Mouse (Mus musculus): ENCODE data around the gene Npm1. TPM values are rescaled to one million over a fixed set of nuclear protein-coding genes. Genes with fewer than 3 reads are reported as not detected.
A peak's percentile ranks its signal among the peaks of the same experiment; 100 is the strongest.

Npm1 gene
- polyA plus RNA-seq, 1 experiment from 2014 or later: 999 TPM

GRCm38 (mm10) chr11:33181804-33182203 lies 18.8 kb upstream of the Npm1 start:
- Histone ChIP-seq H3K4me2 (replicated peaks; ENCODE audit: low read depth, low read length) (no peak overlapping the region), H3K27me3 (ENCODE audit: insufficient read depth, low read length) (peaks cover 35% of the 10 kb centered on the region), H3K36me3 (ENCODE audit: insufficient read depth, low read length) (no peaks in the 10 kb centered on the region), H3K4me3 (ENCODE audit: low read length) (no peak overlapping the region), H3K27ac (ENCODE audit: low read length) (no peak overlapping the region), H3K9me3 (ENCODE audit: low read length) (no peaks in the 10 kb centered on the region), H3K9ac (replicated peaks; ENCODE audit: low read length) (no peak overlapping the region), H3K4me1 (ENCODE audit: insufficient read depth, low read length) (peaks cover 13% of the 10 kb centered on the region)
- no peak for ATAC-seq (ENCODE audit: low FRiP score, low TSS enrichment)
- 89% methylated on average over 3 of the region's 3 CpGs for WGBS

GRCm38 (mm10) chr11:33180701-33181116 lies 17.7 kb upstream of the Npm1 start:
- Histone ChIP-seq H3K9me3 (ENCODE audit: low read length) (no peaks in the 10 kb centered on the region), H3K36me3 (ENCODE audit: insufficient read depth, low read length) (no peaks in the 10 kb centered on the region), H3K4me2 (replicated peaks; ENCODE audit: low read depth, low read length) (peak overlapping the region; percentile 56), H3K4me3 (ENCODE audit: low read length) (peak overlapping the region; percentile 33), H3K4me1 (ENCODE audit: insufficient read depth, low read length) (peaks cover 13% of the 10 kb centered on the region), H3K9ac (replicated peaks; ENCODE audit: low read length) (no peak overlapping the region; the same call in 1 of the 2 replicates), H3K27ac (ENCODE audit: low read length) (no peak overlapping the region), H3K27me3 (ENCODE audit: insufficient read depth, low read length) (peaks cover 39% of the 10 kb centered on the region)
- WGBS: 3% methylated on average over 18 of the region's 18 CpGs
- peak; percentile 78 for ATAC-seq (ENCODE audit: low FRiP score, low TSS enrichment)

GRCm38 (mm10) chr11:33179802-33180201 lies 16.8 kb upstream of the Npm1 start:
- WGBS: 83% methylated on average over 1 of the region's 1 CpGs
- H3K27ac ChIP-seq (ENCODE audit: low read length): no peak overlapping the region
- peaks cover 13% of the 10 kb centered on the region for H3K4me1 ChIP-seq (ENCODE audit: insufficient read depth, low read length)
- H3K27me3 ChIP-seq (ENCODE audit: insufficient read depth, low read length): peaks cover 39% of the 10 kb centered on the region
- H3K4me2 ChIP-seq (replicated peaks; ENCODE audit: low read depth, low read length): no peak overlapping the region
- no peak overlapping the region for H3K9ac ChIP-seq (replicated peaks; ENCODE audit: low read length)
- H3K9me3 ChIP-seq (ENCODE audit: low read length): no peaks in the 10 kb centered on the region
- no peak overlapping the region for H3K4me3 ChIP-seq (ENCODE audit: low read length)
- no peaks in the 10 kb centered on the region for H3K36me3 ChIP-seq (ENCODE audit: insufficient read depth, low read length)
- no peak for ATAC-seq (ENCODE audit: low FRiP score, low TSS enrichment)

- Histone ChIP-seq H3K9ac (replicated peaks; ENCODE audit: low read length) (no peak overlapping the region), H3K27me3 (ENCODE audit: insufficient read depth, low read length) (peaks cover 43% of the 10 kb centered on the region), H3K9me3 (ENCODE audit: low read length) (no peaks in the 10 kb centered on the region), H3K4me3 (ENCODE audit: low read length) (no peak overlapping the region), H3K27ac (ENCODE audit: low read length) (no peak overlapping the region), H3K36me3 (ENCODE audit: insufficient read depth, low read length) (no peaks in the 10 kb centered on the region), H3K4me1 (ENCODE audit: insufficient read depth, low read length) (peaks cover 13% of the 10 kb centered on the region), H3K4me2 (replicated peaks; ENCODE audit: low read depth, low read length) (no peak overlapping the region)
- 34% methylated on average over 20 of the region's 20 CpGs for whole genome bisulfite sequencing
- ATAC-seq (ENCODE audit: low FRiP score, low TSS enrichment): no peak
Observed at GRCm38 (mm10) chr11:33176525-33177245, 13.7 kb upstream of the Npm1 start.

GRCm38 (mm10) chr11:33175768-33176167 lies 12.8 kb upstream of the Npm1 start:
- no peak overlapping the region for H3K4me3 ChIP-seq (ENCODE audit: low read length)
- 80% methylated on average over 2 of the region's 3 CpGs for WGBS

GRCm38 (mm10) chr11:33170489-33170888 lies 7.5 kb upstream of the Npm1 start:
- Histone ChIP-seq H3K36me3 (ENCODE audit: insufficient read depth, low read length) (no peaks in the 10 kb centered on the region), H3K4me1 (ENCODE audit: insufficient read depth, low read length) (no peaks in the 10 kb centered on the region), H3K27ac (ENCODE audit: low read length) (no peak overlapping the region), H3K4me2 (replicated peaks; ENCODE audit: low read depth, low read length) (no peak overlapping the region), H3K9me3 (ENCODE audit: low read length) (no peaks in the 10 kb centered on the region), H3K9ac (replicated peaks; ENCODE audit: low read length) (no peak overlapping the region), H3K27me3 (ENCODE audit: insufficient read depth, low read length) (peaks cover 18% of the 10 kb centered on the region; the same call in 1 of the 2 replicates), H3K4me3 (ENCODE audit: low read length) (no peak overlapping the region)
- WGBS: 12% methylated on average over 9 of the region's 9 CpGs
- no peak for ATAC-seq (ENCODE audit: low FRiP score, low TSS enrichment)

More at GRCm38 (mm10) chr11:33175768-33176167, 12.8 kb upstream of the Npm1 start:
- Histone ChIP-seq H3K27me3 (ENCODE audit: insufficient read depth, low read length) (peaks cover 44% of the 10 kb centered on the region), H3K4me2 (replicated peaks; ENCODE audit: low read depth, low read length) (no peak overlapping the region), H3K9me3 (ENCODE audit: low read length) (no peaks in the 10 kb centered on the region), H3K27ac (ENCODE audit: low read length) (no peak overlapping the region), H3K36me3 (ENCODE audit: insufficient read depth, low read length) (no peaks in the 10 kb centered on the region), H3K9ac (replicated peaks; ENCODE audit: low read length) (no peak overlapping the region), H3K4me1 (ENCODE audit: insufficient read depth, low read length) (peaks cover 6% of the 10 kb centered on the region)
- no peak for ATAC-seq (ENCODE audit: low FRiP score, low TSS enrichment)

GRCm38 (mm10) chr11:33162211-33162997 lies 602 bp downstream of the Npm1 start:
- Histone ChIP-seq H3K9ac (replicated peaks; ENCODE audit: low read length) (peak overlapping the region; percentile 99), H3K4me1 (ENCODE audit: insufficient read depth, low read length) (peaks cover 15% of the 10 kb centered on the region; the same call in 1 of the 2 replicates), H3K4me3 (ENCODE audit: low read length) (peak overlapping the region; percentile 100), H3K9me3 (ENCODE audit: low read length) (no peaks in the 10 kb centered on the region), H3K4me2 (replicated peaks; ENCODE audit: low read depth, low read length) (peak overlapping the region; percentile 65), H3K27me3 (ENCODE audit: insufficient read depth, low read length) (no peaks in the 10 kb centered on the region), H3K36me3 (ENCODE audit: insufficient read depth, low read length) (peaks cover 28% of the 10 kb centered on the region), H3K27ac (ENCODE audit: low read length) (peak overlapping the region; percentile 89)
- peak; percentile 65 for ATAC-seq (ENCODE audit: low FRiP score, low TSS enrichment)
- 2% methylated on average over 52 of the region's 53 CpGs for WGBS

- Histone ChIP-seq H3K9ac (replicated peaks; ENCODE audit: low read length) (no peak overlapping the region), H3K36me3 (ENCODE audit: insufficient read depth, low read length) (peaks cover 39% of the 10 kb centered on the region), H3K27me3 (ENCODE audit: insufficient read depth, low read length) (no peaks in the 10 kb centered on the region), H3K27ac (ENCODE audit: low read length) (no peak overlapping the region), H3K4me2 (replicated peaks; ENCODE audit: low read depth, low read length) (no peak overlapping the region), H3K4me3 (ENCODE audit: low read length) (no peak overlapping the region), H3K4me1 (ENCODE audit: insufficient read depth, low read length) (peaks cover 15% of the 10 kb centered on the region; the same call in 1 of the 2 replicates), H3K9me3 (ENCODE audit: low read length) (no peaks in the 10 kb centered on the region)
- ATAC-seq (ENCODE audit: low FRiP score, low TSS enrichment): no peak
- 94% methylated on average over 3 of the region's 3 CpGs for WGBS
Observed at GRCm38 (mm10) chr11:33159741-33160140, 3.3 kb downstream of the Npm1 start.

- H3K4me3 ChIP-seq (ENCODE audit: low read length): no peak overlapping the region
- no peaks in the 10 kb centered on the region for H3K27me3 ChIP-seq (ENCODE audit: insufficient read depth, low read length)
- peaks cover 10% of the 10 kb centered on the region; the same call in 1 of the 2 replicates for H3K4me1 ChIP-seq (ENCODE audit: insufficient read depth, low read length)
- 76% methylated on average over 2 of the region's 2 CpGs for WGBS
- no peaks in the 10 kb centered on the region for H3K9me3 ChIP-seq (ENCODE audit: low read length)
- H3K27ac ChIP-seq (ENCODE audit: low read length): no peak overlapping the region
- no peak overlapping the region for H3K4me2 ChIP-seq (replicated peaks; ENCODE audit: low read depth, low read length)
- H3K9ac ChIP-seq (replicated peaks; ENCODE audit: low read length): no peak overlapping the region
- no peak for ATAC-seq (ENCODE audit: low FRiP score, low TSS enrichment)
- peaks cover 49% of the 10 kb centered on the region for H3K36me3 ChIP-seq (ENCODE audit: insufficient read depth, low read length)
Observed at GRCm38 (mm10) chr11:33157453-33158196, 5.4 kb downstream of the Npm1 start.

Data from kidney, embryonic 16.5 days (tissue).